Mouse (Mus musculus) adrenal gland, postnatal 36 days (tissue): ENCODE data around the gene Tmem87a. TPM values are rescaled to one million over a fixed set of nuclear protein-coding genes. Genes with fewer than 3 reads are reported as not detected.

Experiments
- DNase-seq, 2 experiments: peaks; one replicate each; pipeline ENCODE4 v3.0.0; 2021; ENCODE audit warnings: mixed read lengths in 1 of 2
- total RNA-seq, 2 experiments: library from RNA; stranded (reverse); gene quantifications; 2 replicates each; pipeline ENCODE4 v1.2.3; 2021

Gene Tmem87a
- total RNA-seq, 2 experiments from 2014 or later, result 42.0 to 49.9 TPM

DNA sequence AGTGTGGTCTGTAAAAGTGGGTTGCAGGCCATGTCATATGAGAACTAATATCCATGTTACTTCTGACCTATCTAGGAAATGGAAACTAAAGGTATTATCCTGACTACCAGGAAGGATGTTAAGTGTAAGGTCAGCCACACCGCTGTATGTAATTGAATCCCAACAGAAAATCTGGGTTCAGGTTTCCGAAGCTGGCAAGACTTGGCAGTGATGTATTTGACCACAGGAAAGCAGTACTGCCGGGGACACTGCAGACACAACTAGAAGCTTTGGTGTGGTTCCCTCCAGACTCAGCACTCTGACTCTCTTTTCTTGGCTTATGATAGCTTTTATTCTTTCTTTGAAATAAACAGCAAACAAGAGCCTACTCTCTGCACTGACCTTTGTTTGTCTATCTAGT lies 37.4 kb downstream of the Tmem87a start:
- no peak for DNase-seq

DNA sequence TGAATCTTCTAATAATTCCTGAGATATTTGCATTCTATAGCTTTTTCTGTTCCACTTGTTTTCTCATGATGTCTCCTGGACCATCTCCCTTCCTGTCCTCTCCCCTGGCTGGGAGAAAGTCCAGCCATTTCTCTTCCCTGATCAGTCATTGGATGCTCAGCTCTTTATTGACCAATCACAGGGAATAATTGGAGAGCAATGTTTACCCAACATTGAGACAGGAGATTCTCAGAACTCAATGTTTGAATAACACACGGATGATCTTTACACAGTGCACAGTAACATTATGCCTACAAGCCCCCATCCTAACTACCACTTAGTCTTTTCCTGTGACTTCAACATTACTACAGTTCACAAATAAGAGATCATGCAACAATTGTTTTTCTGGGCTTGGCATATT lies 43.5 kb downstream of the Tmem87a start:
- DNase-seq, result no peak

- DNase-seq, result peak; percentile 91 to 94
Measured at GRCm38 (mm10) chr2:120352682-120353646, 50.9 kb downstream of the Tmem87a start, which contains the start of gene Vps39. TSS of gene Vps39 (minus strand) at chr2:120353137.

DNA sequence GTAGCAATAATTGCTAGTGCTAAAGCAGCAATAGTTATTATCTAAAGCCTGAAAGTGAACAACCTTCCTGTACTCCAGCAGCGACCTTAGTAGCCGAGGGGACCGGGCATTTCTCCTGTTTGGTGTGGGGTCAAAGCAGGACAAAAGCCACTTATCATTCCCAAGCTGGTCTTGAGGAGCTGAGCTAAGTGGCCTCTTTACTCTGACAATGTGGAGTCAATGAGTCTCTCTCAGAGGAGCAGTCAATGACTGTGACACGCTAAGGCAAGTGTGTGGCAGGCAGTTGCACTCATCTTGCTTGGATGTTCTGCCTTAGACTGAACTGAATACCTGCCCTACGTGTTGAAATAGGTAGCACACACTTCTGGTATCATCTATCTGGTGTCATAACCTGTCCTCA lies 52.6 kb downstream of the Tmem87a start:
- no peak for DNase-seq

DNA sequence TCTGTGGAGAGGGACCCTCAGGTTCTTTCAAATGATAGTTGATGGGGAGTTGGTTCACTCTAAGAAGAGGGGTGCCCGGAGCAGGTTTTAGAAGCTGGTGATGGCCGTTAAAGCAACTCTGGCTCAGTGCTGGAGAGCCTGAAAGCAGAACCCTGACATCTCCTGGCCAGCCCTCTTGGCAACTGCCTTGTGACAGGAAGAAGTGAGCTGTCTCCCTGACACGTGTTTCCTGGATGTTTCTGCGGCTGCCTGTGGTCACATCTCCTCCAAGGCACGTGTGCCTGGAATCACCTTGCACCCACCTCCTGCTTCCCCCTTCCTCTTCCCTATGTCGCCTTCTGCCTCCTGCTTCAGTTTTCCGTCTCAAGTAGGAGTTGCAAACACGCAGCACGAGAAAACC lies 55.8 kb downstream of the Tmem87a start:
- peak; percentile 20 to 31 for DNase-seq

DNA sequence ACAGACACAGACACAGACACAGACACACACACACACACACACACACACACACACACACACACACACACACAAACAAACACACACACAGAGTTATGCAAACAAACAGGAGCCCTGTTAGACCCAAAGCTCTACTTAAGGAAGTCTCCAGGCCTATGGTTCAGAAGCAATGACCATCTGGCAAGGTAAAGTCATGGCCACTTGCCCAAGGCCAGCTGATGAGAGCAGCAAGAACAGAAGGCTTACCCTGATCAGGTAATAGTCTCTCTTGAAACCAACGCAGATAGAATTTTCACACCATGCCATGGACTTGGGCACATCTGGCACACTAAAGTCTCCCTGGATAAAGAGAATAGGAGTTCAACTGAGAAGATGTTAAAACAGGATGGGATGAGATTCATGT lies 62.2 kb downstream of the Tmem87a start:
- no peak for DNase-seq

- DNase-seq, result no peak
Measured at GRCm38 (mm10) chr2:120337886-120338285, 66.0 kb downstream of the Tmem87a start.

GRCm38 (mm10) chr2:120331575-120331974 lies 72.3 kb downstream of the Tmem87a start:
- DNase-seq, result no peak

DNA sequence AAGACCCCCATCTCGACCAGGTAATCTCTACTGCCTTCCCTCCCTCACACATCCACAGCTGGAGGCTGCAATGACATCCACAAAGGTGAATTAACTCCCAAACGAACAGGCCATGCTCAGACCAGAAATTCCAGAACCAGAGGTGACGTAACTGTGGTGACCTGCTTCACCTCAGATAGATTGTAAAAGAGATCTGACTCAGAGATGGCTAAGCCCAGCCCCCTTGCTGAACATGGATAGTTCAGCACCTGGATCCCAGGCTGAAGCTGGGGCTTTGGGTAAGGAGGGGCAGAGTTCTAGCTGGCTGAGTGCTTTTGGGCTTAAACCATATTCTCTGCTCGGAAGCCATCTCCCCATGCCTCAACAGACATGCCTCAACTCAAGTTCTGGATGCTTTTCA lies 88.8 kb downstream of the Tmem87a start:
- no peak for DNase-seq

- no peak for DNase-seq
Measured at GRCm38 (mm10) chr2:120314487-120314886, 89.4 kb downstream of the Tmem87a start.

GRCm38 (mm10) chr2:120313976-120314375 lies 89.9 kb downstream of the Tmem87a start, which contains the start of gene Pla2g4f:
TSS of gene Pla2g4f (minus strand) at chr2:120314165.
- no peak for DNase-seq

DNA sequence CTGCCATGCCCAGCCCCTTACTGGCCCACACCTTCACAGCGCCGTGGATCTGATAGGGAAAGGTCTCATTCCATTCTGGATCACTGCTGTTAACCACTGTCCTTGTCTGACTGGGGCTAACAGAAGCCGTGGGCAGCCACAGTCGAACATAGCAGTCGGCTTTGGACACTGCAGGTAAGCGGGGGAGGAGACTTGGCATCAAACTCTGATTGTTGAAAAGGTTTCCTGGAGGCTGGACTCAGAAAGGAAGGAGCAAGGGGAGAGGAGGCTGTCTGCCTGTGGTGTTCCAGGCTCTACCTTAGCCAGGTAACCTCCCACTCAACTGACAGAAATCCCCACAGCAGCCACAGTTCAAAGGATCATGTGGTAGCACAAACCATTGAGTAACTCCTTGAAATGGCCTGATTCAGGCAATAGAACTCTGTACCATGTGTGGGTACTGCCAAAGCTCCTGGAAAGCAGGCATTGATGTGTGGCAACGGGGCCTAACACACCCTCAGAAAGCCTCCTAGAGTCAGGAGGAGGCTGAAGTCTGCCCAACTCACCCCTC lies 91.6 kb downstream of the Tmem87a start:
- DNase-seq, result no peak

Other genes with a start within 250 kb of the Tmem87a start
- 10 to 100 TPM; 44.5 to 48.7 TPM for gene Ehd4, start 249.5 kb downstream of the Tmem87a start, total RNA-seq
- gene Pla2g4e, start 158.8 kb downstream of the Tmem87a start, total RNA-seq, result under 1 TPM; 0.13 to 0.20 TPM
- under 1 TPM in 1 of 2 experiments, not detected in 1; 0.07 TPM for gene Pla2g4d, start 114.9 kb downstream of the Tmem87a start, total RNA-seq
- not detected for gene Pla2g4f, start 89.9 kb downstream of the Tmem87a start, total RNA-seq
- 10 to 100 TPM; 43.2 to 52.8 TPM for gene Vps39, start 51.0 kb downstream of the Tmem87a start, total RNA-seq
- 10 to 100 TPM; 25.9 to 37.3 TPM for gene Ganc, start 217 bp downstream of the Tmem87a start, total RNA-seq
- under 1 TPM in 1 of 2 experiments, not detected in 1; 0.56 TPM for gene Capn3, start 51.9 kb upstream of the Tmem87a start, total RNA-seq
- gene Zfp106, start 159.7 kb upstream of the Tmem87a start, total RNA-seq, result 100 to 1,000 TPM in 1 of 2 experiments, 10 to 100 TPM in 1; 92.4 to 101 TPM
- gene Snap23, start 163.6 kb upstream of the Tmem87a start, total RNA-seq, result 10 to 100 TPM; 61.8 to 73.3 TPM
- 10 to 100 TPM; 10.5 to 15.4 TPM for gene Haus2, start 205.3 kb upstream of the Tmem87a start, total RNA-seq
- 10 to 100 TPM; 14.4 to 19.6 TPM for gene Lrrc57, start 205.4 kb upstream of the Tmem87a start, total RNA-seq
- gene Stard9, start 225.0 kb upstream of the Tmem87a start, total RNA-seq, result 10 to 100 TPM; 10.3 to 12.9 TPM